Mouse (Mus musculus) common myeloid progenitor, adult 5-6 weeks (primary cell): ENCODE measurements around the gene Zfhx2. TPM values are rescaled to one million over a fixed set of nuclear protein-coding genes. Genes with fewer than 3 reads are reported as not detected.
"Not testable (repeated sequence)": the region's sequence is repeated elsewhere in the genome, so short reads cannot be mapped to it uniquely, and the experiment has no call there.

Experiments
- ATAC-seq: replicated peaks from 2 replicates; pipeline ENCODE4 v1.8.0; 2016; ENCODE audit warnings: low read depth, mild to moderate bottlenecking, moderate TSS enrichment, inconsistent platforms; ENCODE audit not compliant: poor library complexity, severe bottlenecking
- total RNA-seq: library from RNA; stranded (forward); fragments of 200-1000, 187-1606 nt; gene quantifications from 2 replicates; pipeline ENCODE4 v1.2.3, GENCODE M21; 2017

The Zfhx2 gene
- total RNA-seq, 1 experiment from 2014 or later: 2.0 TPM

DNA sequence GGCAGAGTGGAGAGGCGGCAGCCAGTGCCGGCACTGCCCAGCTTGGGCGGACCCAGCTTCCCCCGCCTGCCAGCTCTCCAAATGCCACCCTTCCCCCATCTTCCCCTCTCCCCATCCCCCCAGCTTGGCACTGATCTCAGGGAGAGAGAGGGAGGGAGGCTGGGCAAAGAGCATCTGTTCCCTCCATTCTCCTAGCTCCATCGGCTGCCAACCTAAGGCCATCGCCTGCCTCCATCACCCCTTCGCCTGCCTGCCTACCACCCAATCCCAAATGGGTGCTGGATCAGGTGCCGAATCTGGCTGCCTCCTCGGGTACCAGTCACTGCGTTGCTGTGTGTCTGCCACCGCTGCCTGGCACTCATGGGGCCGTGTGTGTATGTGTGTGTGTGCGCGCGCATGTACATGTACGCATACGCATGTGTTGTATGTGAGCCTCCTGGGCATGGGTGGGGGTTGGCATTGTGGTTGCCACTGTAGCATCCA lies 38.4 kb downstream of the Zfhx2 start:
- ATAC-seq: no peak

DNA sequence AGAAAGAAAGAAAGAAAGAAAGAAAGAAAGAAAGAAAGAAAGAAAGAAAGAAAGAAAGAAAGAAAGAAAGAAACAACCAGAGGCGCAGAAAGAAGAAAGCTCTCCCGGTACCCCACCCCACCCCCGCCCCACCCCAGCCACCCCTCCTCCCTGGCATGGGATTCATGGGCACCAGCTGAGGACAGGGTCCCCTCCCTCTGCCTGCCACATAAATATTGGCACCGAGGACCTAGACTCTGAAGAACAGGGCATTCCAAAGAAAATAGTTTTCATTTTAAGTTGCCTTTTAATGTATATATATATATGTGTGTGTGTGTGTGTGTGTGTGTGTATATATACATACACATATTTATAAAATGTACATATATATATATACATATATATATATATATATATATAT lies 39.1 kb downstream of the Zfhx2 start:
- ATAC-seq: no peak

DNA sequence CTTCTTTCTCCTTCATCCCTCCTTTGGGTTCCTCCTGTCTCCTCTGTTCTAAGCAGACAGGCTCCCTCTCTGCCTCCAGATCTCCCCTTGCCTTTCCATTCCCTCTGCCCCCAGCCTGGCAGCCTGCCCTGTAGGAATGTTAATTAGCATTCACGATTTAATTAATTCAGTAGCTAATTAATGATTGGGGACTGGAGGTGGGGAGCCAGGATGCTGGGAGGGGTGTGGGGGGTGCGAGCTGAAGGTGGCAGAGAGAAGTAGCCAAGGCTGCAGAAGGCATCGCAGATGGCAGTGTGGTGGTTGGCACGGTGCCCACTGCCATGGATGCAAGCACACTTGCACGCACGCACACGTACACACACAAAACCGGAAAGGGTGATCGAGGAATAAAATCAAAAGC lies 39.6 kb downstream of the Zfhx2 start:
- ATAC-seq: no peak

DNA sequence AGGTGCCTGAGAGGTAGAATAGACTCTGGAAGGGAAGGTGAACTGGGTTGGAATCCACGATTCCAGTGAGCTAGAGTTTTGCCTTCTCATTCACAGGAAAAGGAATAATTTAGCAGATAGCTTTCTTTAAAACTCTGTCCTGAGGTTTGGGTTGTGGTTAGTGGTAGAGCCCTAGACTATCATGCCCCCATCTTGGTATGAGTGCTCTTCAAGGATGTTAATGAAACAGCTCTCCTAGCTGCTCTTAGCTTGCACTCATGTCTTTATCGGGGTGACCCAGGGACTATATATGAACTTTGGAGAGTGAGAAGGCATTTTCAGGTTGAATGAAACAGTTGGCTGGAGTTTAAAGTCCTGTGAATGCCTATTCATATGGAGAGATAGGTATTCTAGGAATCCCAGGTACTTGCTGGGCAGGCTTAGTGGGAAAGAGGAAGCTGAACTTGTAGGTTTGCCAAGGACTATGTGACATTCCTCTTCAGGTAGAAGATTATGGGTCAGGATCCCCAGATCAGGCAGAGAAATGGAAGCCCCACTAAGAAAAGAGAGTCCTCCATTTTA lies 44.1 kb downstream of the Zfhx2 start:
- peak; percentile 67 for ATAC-seq

DNA sequence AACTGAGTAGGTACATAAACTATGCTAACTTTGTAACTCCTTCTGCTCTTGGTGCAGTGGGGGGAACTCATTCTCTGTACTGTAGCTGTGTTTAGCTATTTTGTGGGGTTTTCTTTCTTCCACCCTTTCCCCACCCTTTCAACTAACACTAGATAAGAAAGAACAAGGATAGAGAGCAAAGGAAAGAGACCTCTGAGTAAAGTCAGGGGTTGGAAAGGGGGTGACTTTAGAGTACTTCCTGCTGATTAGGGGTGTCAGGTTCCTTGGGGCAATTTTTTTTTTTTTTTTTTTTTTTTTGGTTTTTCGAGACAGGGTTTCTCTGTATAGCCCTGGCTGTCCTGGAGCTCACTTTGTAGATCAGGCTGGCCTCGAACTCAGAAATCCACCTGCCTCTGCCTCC lies 48.4 kb downstream of the Zfhx2 start:
- ATAC-seq: not testable (repeated sequence)

DNA sequence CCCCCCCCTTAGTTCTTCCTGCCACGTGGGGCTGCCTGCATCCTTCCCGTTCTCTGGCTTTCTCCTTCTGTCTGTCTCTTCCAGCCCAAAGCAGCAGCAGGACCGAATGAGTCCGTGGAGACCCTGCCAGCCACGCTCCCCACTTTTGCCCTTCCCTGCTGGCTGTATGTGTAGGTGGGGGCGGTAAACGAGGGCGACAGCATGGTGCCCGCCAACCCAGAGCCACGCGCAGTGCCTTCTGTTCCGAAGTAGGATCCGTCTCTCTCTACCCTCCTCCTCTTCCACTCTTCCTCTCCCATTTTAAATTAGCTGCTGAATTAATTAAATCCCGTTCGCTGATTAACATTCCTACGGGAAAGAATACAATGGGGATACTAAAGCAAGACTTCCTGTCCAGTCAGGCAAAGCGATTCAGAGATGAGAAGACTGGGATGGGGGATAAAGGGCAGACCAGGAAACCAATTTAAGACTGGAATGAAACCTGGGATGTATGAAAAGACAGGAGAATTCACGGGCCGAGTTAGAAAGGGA lies 59.4 kb downstream of the Zfhx2 start:
- no peak for ATAC-seq

DNA sequence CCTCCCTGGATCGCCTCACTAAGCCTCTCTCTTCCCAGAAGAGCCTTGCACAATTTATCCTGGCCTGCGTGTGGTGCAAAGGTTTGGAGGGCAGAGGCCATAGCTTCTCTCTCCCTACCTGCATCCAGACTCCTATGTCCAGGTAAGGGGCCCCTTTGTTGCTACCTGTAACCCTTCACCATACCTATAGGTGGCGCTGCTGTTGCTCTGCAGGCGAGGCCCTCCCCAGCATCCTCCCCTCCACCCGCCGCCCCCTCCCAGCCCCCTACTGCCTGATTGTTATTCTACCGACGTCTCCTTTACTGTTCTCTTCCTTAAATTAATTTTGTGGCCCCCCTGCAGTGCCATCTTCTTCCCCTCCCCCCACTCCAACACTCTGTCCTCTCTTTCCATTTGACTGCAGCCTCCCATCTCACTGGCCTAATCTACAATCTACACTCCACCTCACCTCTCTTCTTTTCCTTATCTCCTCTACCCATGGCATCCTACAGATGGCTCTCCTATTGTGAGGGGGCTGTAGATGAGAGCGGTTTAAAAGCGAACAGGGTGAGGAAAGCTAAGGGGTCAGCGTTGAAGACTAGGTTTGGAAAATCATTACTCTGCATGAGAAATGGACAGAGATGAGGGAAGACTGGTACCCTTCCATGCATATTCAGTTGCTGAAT lies 63.0 kb downstream of the Zfhx2 start:
- ATAC-seq: peak; percentile 60; the same call in 1 of the 2 replicates

DNA sequence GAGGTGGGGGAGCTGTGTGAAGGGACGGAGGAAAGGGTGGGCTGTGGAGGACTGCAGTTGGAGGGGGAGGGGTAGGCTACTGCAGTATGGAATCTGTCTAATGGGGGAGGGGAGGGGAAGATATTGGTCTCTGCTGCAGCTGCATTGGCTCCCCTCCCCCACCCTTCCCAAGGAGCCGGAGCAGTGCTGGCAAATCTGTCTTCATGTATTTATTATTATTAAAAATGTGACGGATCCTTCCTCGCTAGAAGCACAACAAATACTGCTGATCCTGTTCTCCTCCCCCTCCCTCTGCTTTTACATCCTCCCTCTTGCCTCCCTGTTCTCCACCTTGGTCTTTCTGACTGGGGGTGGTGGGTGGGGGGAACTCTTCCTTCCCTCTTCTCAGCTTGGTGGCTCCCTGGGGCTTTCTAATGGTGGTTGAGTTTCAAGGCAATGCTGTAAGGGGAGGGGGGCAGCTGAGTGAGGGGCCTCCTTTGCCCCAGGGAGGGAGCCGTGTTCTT lies 63.7 kb downstream of the Zfhx2 start:
- no peak for ATAC-seq

DNA sequence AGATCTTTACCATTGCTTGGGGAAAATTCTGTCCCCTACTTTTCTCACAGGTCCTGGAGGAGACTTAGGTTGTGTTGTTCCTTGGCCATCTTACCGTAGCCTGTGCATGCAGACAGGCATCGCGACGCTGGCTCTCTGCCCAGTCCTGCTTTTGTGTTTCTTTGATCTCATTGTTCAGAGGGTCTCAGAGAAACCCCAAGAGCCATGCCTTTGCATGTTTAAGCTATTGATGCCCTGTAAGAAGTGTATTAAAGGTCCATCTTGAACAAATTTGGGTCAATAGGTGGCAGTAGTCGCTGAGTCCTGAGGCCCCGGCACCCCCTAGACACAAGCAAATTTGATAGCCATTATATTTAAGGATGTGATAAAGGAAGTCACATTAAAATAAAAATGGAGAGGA lies 64.5 kb downstream of the Zfhx2 start:
- no peak; the same call in 1 of the 2 replicates for ATAC-seq

DNA sequence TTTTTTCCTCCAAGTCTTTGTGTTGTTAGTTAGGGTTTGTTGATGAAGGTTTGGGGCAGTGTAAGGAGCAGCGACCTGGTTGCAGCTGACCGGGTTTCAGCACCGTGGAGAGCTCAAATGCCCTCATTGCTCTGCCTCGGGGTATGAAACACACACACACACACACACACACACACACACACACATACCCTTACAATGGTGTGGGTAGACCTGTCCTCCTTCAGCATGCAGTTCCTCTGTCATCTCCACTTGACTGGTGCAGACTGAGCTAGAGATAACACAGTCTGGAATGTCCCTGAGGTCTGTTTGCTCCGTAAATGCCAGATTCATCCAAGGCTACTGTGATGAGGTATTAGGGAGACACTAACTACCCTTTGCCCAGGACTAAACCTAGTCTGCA lies 64.9 kb downstream of the Zfhx2 start:
- ATAC-seq: no peak

DNA sequence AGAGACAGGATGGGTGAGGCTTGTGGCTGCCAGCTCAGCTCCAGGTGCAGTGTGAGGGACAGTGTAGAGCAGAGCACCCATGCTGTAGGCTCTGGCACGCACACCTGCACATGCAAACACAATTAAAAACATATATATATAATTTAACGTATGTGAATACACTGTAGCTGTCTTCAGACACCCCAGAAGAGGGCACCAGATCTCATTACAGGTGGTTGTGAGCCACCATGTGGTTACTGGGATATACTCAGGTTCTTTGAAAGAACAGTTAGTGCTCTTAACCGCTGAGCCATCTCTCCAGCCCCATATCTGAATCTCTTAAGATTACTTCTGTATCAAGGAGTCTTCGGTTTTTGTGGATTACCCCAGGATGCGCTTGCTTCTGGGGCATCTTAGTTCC lies 66.6 kb downstream of the Zfhx2 start:
- no peak for ATAC-seq

DNA sequence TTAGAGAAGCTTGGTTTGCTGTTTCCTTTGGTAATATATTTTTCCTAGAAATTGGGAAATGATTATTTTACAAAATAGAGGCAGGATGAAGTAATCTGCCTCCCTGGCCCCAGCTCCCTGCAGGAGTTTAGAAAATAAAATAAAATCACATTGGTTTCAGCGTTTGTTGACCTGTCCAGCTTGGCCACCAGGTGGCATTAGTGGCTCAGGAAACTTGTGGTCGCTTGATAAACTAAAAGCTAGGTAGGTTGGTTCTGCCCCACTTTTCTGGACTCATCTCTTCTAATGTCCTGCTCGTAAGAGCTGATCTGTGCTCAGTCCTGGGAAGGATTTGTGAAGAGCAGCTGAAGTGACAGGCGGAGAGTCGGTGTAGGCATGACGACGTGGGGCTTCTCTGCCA lies 67.9 kb downstream of the Zfhx2 start:
- 0 out of 2 replicates have a peak, but pooled peaks have one; percentile 53 for ATAC-seq

DNA sequence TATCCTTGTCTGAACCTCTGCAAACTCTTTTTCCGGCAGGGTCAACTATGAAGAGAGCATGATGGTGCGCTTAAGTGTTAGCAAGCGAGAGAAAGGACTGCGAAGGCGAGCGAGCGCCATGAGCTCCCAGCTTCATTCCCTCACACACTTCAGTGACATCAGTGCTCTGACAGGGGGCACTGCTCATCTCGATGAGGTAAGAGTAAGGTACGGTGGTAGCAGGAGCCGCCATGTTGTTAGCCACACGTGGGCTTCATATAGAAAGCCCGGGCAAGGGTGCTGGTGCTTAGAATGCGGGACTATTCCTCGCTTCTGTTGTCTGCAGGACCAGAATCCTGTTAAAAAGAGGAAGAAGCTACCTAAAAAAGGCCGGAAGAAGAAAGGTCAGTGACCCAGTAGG lies 69.1 kb downstream of the Zfhx2 start:
- ATAC-seq: no peak

DNA sequence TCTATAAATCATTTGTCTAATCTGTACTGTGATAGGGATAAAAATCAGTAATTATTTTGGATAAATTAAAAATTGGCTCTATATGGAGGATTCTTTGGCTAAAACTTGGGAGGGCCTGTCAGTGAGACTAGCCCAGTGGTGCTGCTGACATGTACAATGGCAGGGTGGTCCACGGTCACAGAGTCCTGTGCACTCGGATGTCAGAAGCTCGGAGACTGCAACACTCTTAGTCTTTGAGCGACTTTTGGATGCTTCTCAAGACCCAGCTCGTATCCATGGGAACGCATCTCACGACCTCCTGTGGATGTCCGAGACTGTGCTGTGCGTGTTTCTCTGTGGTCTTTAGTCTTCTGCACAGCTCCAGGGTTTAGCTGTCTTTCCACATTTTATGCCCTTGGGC lies 71.7 kb downstream of the Zfhx2 start:
- ATAC-seq: no peak

DNA sequence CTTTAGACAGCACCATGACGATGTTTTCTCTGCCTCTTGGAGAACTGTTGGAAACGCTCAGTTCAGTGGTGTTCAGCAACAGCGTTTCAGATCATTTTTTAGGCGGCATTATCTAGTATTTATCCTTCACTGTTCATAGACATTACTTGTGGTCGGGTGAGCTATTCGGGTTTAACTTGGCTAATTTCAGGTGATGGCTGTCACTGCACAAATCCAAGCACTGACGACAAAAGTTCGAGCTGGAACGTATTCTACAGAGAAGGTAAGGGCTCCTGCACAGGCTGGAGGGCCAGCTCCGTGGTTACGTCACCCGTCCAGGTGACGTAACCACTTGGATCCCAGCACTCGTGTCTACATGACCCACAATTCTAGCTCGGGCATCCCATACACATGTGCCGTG lies 75.2 kb downstream of the Zfhx2 start:
- no peak for ATAC-seq

DNA sequence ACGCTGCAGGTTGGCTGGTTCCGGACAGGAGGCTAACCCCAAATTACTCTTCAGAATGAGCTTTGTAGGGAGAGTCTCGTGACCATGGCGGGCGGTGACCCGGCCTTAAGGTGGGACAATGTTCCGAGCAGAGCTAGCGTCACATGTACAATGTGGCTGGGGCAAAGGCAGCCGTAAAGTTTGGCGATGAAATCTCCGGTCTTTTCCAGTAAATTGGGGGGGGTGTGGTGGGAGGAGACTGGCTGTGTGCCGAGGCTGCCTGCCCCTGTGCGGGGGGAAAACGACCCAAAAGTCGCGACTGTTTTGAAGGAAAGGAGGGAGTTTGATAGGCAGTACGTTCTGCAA lies 76.4 kb downstream of the Zfhx2 start:
- ATAC-seq: peak; percentile 7

DNA sequence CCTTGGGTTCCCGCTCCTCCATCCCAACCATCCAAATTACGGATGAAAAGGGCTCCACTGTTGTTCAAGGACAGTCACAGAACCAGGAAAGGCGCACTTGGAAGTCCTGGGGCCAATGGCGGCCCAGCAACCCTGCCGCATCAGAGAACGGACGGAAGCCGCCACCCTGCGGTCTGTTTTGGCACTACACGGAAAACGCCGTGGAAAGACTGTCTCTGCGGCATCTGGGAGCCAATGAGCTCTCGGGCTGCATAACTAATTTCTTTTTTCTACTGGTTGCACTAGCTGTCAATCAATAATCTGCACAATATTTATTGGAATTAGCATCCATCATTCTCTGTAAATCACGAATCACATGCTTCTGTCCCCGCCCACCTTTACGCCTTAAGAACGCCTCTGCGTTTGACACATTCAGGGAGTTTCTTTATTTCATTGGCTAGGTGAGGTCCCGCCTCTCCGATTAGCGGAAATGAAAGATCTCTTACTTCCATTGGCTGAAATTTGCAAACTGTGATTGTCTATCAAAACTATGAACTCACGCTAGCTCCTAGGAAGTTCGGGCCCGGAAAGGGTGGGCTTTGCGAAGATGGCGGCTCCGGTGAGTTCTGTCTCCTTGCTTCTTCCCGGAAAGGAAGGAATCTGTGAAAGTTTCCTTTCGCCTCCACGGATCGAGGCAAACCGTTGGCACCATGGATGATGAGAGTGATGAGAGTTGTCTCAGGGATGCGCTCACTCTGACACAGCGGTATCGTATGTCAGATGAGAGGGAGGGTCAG lies 76.9 kb downstream of the Zfhx2 start, which contains the start of gene Ngdn:
Gene Ngdn, plus strand, starts transcription at position 464 of the 776 bp plus-strand sequence.
- peak; percentile 91 for ATAC-seq

DNA sequence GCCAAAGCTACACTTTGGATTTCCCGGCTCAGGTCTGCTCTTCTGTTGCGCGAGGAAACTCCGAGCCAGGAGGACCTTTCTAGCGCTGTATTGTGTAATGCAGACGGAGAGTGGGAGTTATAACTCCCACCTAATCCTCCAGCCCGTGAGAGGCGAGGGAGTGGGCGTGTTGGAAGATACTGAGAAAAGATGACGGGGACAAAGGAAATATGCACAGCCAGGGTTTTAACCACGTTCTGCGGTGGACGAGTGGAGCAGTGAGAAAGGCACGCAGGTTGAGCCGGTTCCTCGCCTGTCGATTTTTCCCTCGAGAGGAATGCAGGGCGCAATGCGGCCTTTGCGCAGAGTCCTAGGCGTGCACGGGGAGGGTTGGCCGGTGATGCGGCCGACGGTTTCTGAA lies 77.5 kb downstream of the Zfhx2 start:
- ATAC-seq: peak; percentile 43

DNA sequence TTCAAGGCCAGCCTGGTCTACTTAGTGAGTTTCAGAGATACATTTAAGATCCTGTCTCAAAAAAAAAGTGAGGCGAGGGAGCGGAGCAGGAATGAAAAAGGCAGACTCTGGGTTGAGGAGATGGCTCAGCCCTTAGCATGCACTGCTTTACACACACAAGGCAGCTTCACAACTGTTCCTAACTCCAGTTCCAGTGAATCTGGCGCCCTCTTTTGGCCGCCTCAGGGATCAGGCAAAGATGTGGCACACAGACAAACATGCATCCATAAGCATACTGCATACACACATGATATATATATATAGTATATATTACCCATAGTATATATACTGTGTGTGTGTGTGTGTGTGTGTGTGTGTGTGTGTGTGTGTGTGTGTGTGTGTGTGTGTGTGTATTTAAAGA lies 81.0 kb downstream of the Zfhx2 start:
- no peak for ATAC-seq
